Mouse (Mus musculus) midbrain, postnatal 0 days (tissue): ENCODE data around the gene Slc2a10. TPM values are rescaled to one million over a fixed set of nuclear protein-coding genes. Genes with fewer than 3 reads are reported as not detected.

Experiments used
- ATAC-seq: fragments of 200-750 bp; cut with Nextera tagmentation; 2 replicates; pipeline ENCODE4 v1.8.0; 2017; ENCODE audit warnings: moderate number of reproducible peaks, mild to moderate bottlenecking, moderate TSS enrichment, moderate library complexity; ENCODE audit not compliant: low FRiP score
- DNase-seq: peaks from one replicate; pipeline ENCODE4 v3.0.0-alpha.2; 2015; ENCODE audit warnings: low spot score
- H3K27ac ChIP-seq: fragments of 300-500 bp; sonication (generic); 2 replicates; pipeline ENCODE4 v1.5.1; 2014; ENCODE audit warnings: low read depth, mild to moderate bottlenecking, low read length, mixed read lengths
- H3K27me3 ChIP-seq: fragments of 300-500 bp; sonication (generic); 2 replicates; pipeline ENCODE4 v1.6.1; 2014; ENCODE audit warnings: low read length, control low read depth, mixed read lengths; ENCODE audit not compliant: insufficient read depth
- H3K36me3 ChIP-seq: fragments of 300-500 bp; sonication (generic); 2 replicates; pipeline ENCODE4 v1.6.1; 2014; ENCODE audit warnings: low read length, control low read depth, mixed read lengths; ENCODE audit not compliant: insufficient read depth
- H3K4me1 ChIP-seq: fragments of 300-500 bp; sonication (generic); 2 replicates; pipeline ENCODE4 v1.6.1; 2014; ENCODE audit warnings: mild to moderate bottlenecking, control low read depth, antibody characterized with exemption, low read length, mixed read lengths; ENCODE audit not compliant: insufficient read depth
- H3K4me2 ChIP-seq: fragments of 300-500 bp; sonication (generic); 2 replicates; pipeline ENCODE4 v1.6.1; 2014; ENCODE audit warnings: low read depth, mild to moderate bottlenecking, low read length, mixed read lengths; ENCODE audit not compliant: poor library complexity, severe bottlenecking
- H3K4me3 ChIP-seq: fragments of 300-500 bp; sonication (generic); 2 replicates; pipeline ENCODE4 v1.5.1; 2014; ENCODE audit warnings: low read depth, mild to moderate bottlenecking, low read length, moderate library complexity
- H3K9ac ChIP-seq: fragments of 300-500 bp; sonication (generic); replicated peaks from 2 replicates; pipeline ENCODE4 v1.6.1; 2014; ENCODE audit warnings: mild to moderate bottlenecking, low read length, moderate library complexity, mixed read lengths; ENCODE audit not compliant: poor library complexity, severe bottlenecking
- H3K9me3 ChIP-seq: fragments of 300-500 bp; sonication (generic); 2 replicates; pipeline ENCODE4 v1.6.1; 2016; ENCODE audit warnings: low read length, control low read depth
- CTCF ChIP-seq: IDR thresholded peaks from 2 replicates; pipeline ENCODE4 v1.5.1; 2016; ENCODE audit warnings: antibody characterized with exemption, mild to moderate bottlenecking
- WGBS: fragments of 180-500 bp; shearing (Covaris S2); extraction: QIAGEN DNeasy Blood & Tissue Kit; methylation state at CpG from one replicate; pipeline ENCODE4 v1.1.7; 2014; 5-methylcytosine and 5-hydroxymethylcytosine counted together
- polyA plus RNA-seq: library from polyadenylated mRNA; unstranded; fragments of >200 nt; fragmentation: Nextera tagmentation; extraction: Ambion mirVana; gene quantifications from 2 replicates; pipeline ENCODE4 v1.2.1, GENCODE M21; 2015
- total RNA-seq: library from RNA; depleted of rRNA; stranded (reverse); fragments of >200 nt; gene quantifications from 2 replicates; pipeline ENCODE4 v1.2.3, GENCODE M21; 2014; rRNA removed

The Slc2a10 gene
- total and polyA plus RNA-seq, 2 experiments from 2014 or later = 1.9 to 2.5 TPM

- Histone ChIP-seq H3K4me2 (no peak overlapping the region), H3K27ac (no peak overlapping the region), H3K27me3 (no peaks in the 10 kb centered on the region), H3K4me1 (no peaks in the 10 kb centered on the region), H3K36me3 (no peaks in the 10 kb centered on the region), H3K9ac (no peak overlapping the region), H3K4me3 (no peak overlapping the region), H3K9me3 (no peaks in the 10 kb centered on the region)
- TF ChIP-seq CTCF = no peak
- no peak for DNase-seq
- 24% methylated on average over 6 of the region's 6 CpGs for WGBS
- no peak for ATAC-seq
These were observed 65.3 kb downstream of the Slc2a10 start for GRCm38 (mm10) chr2:165568911-165569310.

Other genes starting within 250 kb of the Slc2a10 start
- gene Slc35c2, start 215.9 kb upstream of the Slc2a10 start, total RNA-seq = 89.6 and 98.9 TPM in 2 replicates
- gene Slc35c2, start 215.9 kb upstream of the Slc2a10 start, polyA plus RNA-seq = 68.7 and 69.3 TPM in 2 replicates
- 98.6 and 99.4 TPM in 2 replicates for gene Elmo2, start 177.3 kb upstream of the Slc2a10 start, total RNA-seq
- 77.2 and 80.2 TPM in 2 replicates for gene Elmo2, start 177.3 kb upstream of the Slc2a10 start, polyA plus RNA-seq
- gene Zfp663, start 135.1 kb upstream of the Slc2a10 start, total RNA-seq = 4.8 and 10.2 TPM in 2 replicates
- 3.8 and 4.3 TPM in 2 replicates for gene Zfp663, start 135.1 kb upstream of the Slc2a10 start, polyA plus RNA-seq
- 15.1 and 18.2 TPM in 2 replicates for gene Zfp334, start 115.5 kb upstream of the Slc2a10 start, total RNA-seq
- gene Zfp334, start 115.5 kb upstream of the Slc2a10 start, polyA plus RNA-seq = 4.2 TPM in 2 replicates
- not detected in 2 replicates for gene Ocstamp, start 103.4 kb upstream of the Slc2a10 start, total RNA-seq
- gene Ocstamp, start 103.4 kb upstream of the Slc2a10 start, polyA plus RNA-seq = 0.04 and 0.06 TPM in 2 replicates
- 25.5 and 32.1 TPM in 2 replicates for gene Slc13a3, start 30.6 kb upstream of the Slc2a10 start, total RNA-seq
- 17.4 and 20.3 TPM in 2 replicates for gene Slc13a3, start 30.6 kb upstream of the Slc2a10 start, polyA plus RNA-seq
- gene Trp53rka, start 10.5 kb upstream of the Slc2a10 start, total RNA-seq = 37.1 and 54.9 TPM in 2 replicates
- gene Trp53rka, start 10.5 kb upstream of the Slc2a10 start, polyA plus RNA-seq = 37.0 and 40.3 TPM in 2 replicates
- gene Eya2, start 91.2 kb downstream of the Slc2a10 start, total RNA-seq = 12.0 and 21.6 TPM in 2 replicates
- 6.0 and 7.1 TPM in 2 replicates for gene Eya2, start 91.2 kb downstream of the Slc2a10 start, polyA plus RNA-seq